Mouse (Mus musculus): ENCODE data around the gene Gm49318.

DNA sequence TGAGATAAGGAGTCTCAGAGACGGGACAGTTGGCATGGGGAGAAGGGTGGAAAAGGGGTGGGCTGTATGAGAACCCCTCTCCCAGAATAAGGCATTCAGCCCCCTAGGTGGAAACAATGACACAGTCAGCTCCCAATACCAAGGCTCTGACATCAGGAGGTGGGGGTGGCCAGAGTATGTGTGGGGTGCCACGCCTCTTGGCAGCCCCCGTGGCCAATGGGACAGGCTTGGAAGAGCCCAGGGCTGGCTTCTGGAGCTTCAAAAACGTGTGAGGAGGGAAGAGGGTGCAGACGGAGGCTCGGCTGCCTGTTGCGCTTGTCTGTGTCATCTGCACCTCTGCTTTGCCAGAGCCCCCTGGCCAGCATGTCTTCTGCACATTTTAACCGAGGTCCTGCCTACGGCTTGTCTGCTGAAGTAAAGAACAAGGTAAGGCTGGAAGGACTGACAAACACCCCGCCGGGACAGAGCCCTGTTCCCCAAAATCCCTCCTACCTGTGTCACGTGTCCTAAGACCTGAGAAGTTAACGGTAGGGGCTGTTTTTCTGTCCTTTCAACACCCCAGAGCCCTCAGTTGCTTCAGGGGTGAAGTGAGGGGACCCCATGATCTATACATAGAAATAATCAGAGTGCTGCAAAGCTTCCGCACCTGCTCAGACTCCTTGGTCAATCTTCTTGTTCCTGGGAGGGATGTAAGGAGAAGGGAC, 28.1 kb upstream of the Gm49318 start, which contains the start of gene Cnn1:
- TF ChIP-seq POLR2A (IDR thresholded peaks at IDR 0.05; ENCODE audit: borderline replicate concordance, extremely low read depth, insufficient read depth, insufficient read length, poor library complexity, severe bottlenecking) = no peak
- TF ChIP-seq CTCF (IDR thresholded peaks at IDR 0.05; ENCODE audit: borderline replicate concordance, extremely low read depth, insufficient read depth, insufficient read length) = no peak

All from brain, embryonic 14.5 days (tissue).